Mouse (Mus musculus): ENCODE data around the gene Gm49711. TPM values are rescaled to one million over a fixed set of nuclear protein-coding genes. Genes with fewer than 3 reads are reported as not detected.
A peak's percentile ranks its signal among the peaks of the same experiment; 100 is the strongest.

Gene Gm49711
- polyA plus RNA-seq (2015; fragmentation: Nextera tagmentation; extraction: Ambion mirVana): 0.29 TPM in 1 of 2 replicates, not detected in the other

DNA sequence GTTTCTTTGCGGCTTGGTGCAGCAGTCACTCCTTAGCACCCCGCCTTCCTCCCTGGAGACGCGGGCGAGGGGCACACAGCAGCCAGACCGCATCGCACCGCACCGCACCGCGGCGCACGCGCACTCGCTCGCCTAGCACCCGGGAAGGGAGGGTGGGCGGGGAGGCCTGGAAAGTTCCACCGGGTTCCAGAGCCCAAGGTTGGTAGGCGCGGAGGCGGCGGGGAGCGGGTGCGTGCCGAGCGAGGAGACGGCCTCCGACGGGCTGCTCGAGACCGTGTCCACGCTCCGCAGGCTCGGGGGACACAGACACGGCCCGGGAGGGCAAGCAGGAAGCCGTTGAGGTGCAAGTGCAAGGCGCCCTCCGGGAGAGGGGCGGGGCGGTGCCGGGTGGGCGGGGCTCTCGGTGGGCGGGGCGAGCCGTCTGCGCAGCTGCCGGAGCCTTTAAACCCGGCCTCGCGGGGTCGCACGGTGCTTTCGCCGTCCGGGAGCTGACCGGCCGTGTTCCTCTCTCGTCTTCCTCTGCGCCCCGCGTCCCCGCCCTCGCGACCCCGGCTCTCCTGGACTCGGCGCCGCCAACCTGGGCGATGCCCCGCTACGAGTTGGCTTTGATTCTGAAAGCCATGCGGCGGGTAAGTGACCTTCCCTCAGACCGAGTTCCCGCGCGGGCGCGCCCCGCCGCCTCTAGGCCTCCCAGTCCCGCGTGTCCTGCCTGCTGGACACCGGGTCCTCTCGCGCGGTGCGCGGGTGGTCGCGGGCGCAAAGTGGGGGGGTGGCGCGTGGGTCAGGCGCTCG, at the start of gene Gm49711, which contains the start of the genes Mrps6 and Slc5a3:
Gene Gm49711 (plus strand): TSS at position 465 of the 792 bp plus-strand sequence.
Gene Mrps6 (plus strand): TSS at position 419 of the 792 bp plus-strand sequence.
Gene Slc5a3 (plus strand): TSS at position 471 of the 792 bp plus-strand sequence.
- ATAC-seq (replicated peaks; ENCODE audit: low FRiP score): peak; percentile 95
- Histone ChIP-seq H3K4me2 (peak within 1 kb of the TSS; percentile 81), H3K27me3 (no peaks in the 10 kb centered on the region), H3K4me1 (peaks cover 23% of the 10 kb centered on the region), H3K4me3 (replicated peaks) (peak within 1 kb of the TSS; percentile 95), H3K9ac (peak within 1 kb of the TSS; percentile 90), H3K9me3 (replicated peaks) (0 out of 2 replicates have a peak, but pooled peaks cover 5% of the 10 kb centered on the region), H3K36me3 (peaks cover 24% of the 10 kb centered on the region), H3K27ac (peak within 1 kb of the TSS; percentile 94)
- WGBS: under 1% methylated on average over 88 of the region's 99 CpGs

DNA sequence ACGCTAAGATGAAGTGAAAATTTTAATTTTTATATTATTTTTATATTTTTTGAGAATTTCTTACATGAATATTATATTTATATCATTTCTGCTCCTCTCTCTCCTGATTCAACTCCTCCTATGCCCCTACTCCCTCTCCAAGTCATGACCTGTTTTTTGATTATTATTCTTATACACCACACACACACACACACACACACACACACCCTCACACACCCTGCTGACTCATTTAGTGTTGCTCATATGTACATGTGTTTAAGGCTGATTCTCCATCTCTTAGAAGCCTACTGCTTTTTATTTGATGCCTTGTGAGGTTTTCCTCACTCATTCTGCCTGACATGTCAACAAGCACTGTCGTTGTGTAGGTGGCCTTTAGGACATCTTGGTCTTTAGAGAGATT, 48.5 kb upstream of the Gm49711 start:
- 94% methylated on average over 2 of the region's 2 CpGs for WGBS
- no peaks in the 10 kb centered on the region for H3K27me3 ChIP-seq
- no peak overlapping the region for H3K27ac ChIP-seq
- no peak overlapping the region for H3K4me2 ChIP-seq
- no peak for ATAC-seq (replicated peaks; ENCODE audit: low FRiP score)
- no peak overlapping the region for H3K9ac ChIP-seq
- H3K4me3 ChIP-seq (replicated peaks): no peak overlapping the region
- H3K4me1 ChIP-seq: 0 out of 2 replicates have a peak, but pooled peaks cover 9% of the 10 kb centered on the region
- H3K36me3 ChIP-seq: no peaks in the 10 kb centered on the region
- no peaks in the 10 kb centered on the region; the same call in 1 of the 2 replicates for H3K9me3 ChIP-seq (replicated peaks)

DNA sequence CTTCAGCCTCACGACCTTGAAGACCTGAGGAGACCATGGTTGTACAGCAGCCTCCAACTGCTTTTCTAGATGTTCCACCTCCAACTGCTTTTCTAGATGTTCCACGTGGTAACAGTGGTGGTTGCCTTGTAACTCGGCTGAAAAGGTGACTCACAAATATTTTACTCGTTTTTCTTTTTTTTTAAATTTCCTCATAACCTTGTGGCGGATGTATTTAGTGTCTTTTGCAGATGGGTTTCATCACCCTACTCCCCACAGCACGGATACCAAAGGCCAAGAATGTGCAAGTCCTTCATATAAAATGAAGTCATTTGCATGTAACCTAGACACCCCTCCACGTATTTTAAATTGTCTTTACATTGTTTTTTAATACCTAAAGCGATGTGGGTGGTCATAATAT, 41.3 kb upstream of the Gm49711 start:
- Histone ChIP-seq H3K4me3 (replicated peaks) (no peak overlapping the region), H3K27me3 (no peaks in the 10 kb centered on the region), H3K36me3 (no peaks in the 10 kb centered on the region), H3K9me3 (replicated peaks) (no peaks in the 10 kb centered on the region), H3K27ac (no peak overlapping the region), H3K4me1 (peaks cover 24% of the 10 kb centered on the region), H3K9ac (no peak overlapping the region), H3K4me2 (no peak overlapping the region)
- WGBS: 75% methylated on average over 8 of the region's 8 CpGs
- no peak for ATAC-seq (replicated peaks; ENCODE audit: low FRiP score)

DNA sequence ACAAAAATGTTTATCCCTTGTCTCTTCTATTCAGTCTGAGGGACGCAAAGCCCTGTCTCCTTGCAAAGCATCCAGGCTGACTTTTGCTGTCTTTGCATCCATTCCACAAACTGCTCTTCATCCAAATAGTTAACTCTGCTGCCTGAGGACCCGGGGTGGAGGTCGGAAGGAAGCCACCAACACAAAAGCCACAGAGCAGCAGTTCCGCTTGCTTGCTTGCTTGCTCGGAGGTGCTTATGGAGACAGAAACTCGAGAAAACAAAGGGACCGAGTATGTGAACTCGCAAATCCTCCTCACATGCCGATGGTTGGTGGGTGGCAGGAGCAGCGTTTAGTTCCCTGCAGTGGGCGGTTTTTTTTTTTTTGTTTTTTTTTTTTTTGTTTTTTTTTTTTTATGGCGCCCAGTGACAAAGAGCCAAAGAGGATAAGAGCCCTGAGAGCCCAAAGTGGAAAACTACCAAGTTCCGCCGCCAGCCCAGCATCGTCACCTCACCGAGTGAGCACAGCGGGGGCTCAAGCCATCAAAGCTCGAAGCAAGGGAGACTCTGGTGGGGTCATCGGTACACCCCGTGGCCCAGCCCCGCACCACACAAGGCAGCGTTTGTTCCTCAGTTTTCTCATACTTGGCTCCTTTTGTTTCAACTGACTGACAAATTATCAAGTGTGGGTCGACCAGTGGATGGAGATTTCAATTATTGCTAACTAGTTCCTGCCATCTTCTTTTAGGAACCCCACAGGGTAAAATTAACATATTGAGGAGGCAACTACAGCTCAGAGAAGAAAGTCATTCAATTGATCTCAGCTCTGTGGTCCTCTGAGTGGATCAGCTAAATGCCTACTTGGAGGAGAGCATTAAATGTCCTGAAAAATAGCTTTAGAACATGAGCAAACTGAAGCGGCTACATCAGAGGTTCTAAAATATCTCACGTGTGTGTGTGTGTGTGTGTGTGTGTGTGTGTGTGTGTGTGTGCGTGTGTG, 38.7 kb upstream of the Gm49711 start:
- 7% methylated on average over 26 of the region's 26 CpGs for WGBS
- peak; percentile 68; the same call in 1 of the 2 replicates for ATAC-seq (replicated peaks; ENCODE audit: low FRiP score)

DNA sequence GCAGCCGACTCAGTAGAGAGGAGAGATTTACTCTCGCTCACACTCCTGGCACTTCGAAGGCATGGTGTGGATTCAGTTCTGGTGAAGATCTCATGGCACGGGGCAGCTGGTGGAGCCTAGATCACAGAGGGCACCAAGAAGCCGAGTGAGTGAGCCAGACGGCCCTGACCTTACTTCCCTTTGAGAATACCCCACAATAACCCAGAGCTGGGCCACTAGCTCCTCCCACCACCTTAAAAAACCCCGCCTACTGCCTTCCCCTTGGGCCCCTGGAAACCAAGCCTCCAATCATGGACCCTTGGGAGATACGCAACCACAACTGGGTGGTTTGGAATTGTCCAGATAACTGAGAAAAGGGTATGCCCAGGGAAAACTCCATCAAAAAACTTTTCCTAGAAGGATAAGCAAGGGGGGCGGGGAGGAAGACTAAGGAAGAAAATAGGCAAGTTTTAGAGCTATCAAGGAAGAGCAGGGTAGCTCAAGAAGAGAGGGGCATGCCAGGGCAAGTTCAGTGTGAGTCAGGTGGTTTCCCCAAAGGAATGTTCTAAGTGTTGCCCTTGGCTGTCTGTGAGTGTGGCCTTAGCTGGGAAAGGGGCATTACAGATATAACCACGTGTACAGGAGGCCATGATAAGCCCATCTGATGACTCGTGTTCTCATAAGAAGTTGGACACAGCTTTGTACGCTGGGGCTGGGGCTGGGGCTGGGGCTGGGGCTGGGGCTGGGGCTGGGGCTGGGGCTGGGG, 36.3 kb upstream of the Gm49711 start:
- no peaks in the 10 kb centered on the region for H3K9me3 ChIP-seq (replicated peaks)

More for the DNA sequence above, 38.7 kb upstream of the Gm49711 start:
- Histone ChIP-seq H3K4me1 (peaks cover 18% of the 10 kb centered on the region), H3K9me3 (replicated peaks) (no peaks in the 10 kb centered on the region), H3K36me3 (no peaks in the 10 kb centered on the region), H3K27ac (peak overlapping the region; percentile 77), H3K4me2 (peak overlapping the region; percentile 68), H3K27me3 (no peaks in the 10 kb centered on the region), H3K4me3 (replicated peaks) (peak overlapping the region; percentile 43), H3K9ac (peak overlapping the region; percentile 48)

DNA sequence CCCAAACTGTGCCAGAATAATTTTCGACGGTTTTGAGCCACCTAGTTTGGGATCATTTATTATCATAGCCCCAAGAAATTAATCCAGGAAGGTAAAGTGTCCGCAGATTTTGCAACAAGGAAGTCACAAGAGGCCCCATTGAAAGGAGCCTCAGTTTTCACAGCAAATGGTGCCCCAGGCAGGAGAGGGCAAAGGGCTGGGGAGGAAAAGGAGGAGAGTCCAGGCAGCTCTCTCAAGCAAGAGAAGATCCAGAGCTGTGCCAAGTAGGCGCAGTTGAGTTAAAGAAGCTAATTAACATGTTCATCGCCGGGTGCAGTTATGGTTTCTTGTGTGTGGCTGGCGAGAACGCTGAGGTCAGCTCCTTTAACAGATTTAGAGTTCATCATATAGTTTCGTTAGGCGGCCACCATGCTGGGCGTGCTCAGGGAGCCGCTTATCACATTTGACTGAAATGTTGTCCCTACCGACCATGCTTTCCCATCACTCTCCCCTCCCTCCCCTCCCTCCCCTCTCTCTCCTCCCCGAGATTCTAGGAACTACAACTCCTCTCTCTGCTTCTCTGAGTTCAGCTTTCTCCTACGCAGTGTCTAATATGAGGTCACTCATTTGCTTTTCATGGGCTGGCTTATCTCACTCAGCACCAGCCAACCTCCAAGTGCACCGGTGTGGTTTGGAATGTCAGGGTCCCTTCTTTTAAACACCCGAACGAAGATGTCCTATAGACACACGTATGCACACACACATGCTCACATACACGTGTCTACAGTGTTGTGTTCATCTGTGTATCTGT, 35.4 kb upstream of the Gm49711 start:
- 76% methylated on average over 20 of the region's 20 CpGs for WGBS
- H3K4me1 ChIP-seq: peaks cover 18% of the 10 kb centered on the region
- H3K27me3 ChIP-seq: no peaks in the 10 kb centered on the region
- H3K4me3 ChIP-seq (replicated peaks): no peak overlapping the region
- H3K27ac ChIP-seq: no peak overlapping the region
- H3K9ac ChIP-seq: no peak overlapping the region
- no peak for ATAC-seq (replicated peaks; ENCODE audit: low FRiP score)
- H3K4me2 ChIP-seq: no peak overlapping the region
- H3K9me3 ChIP-seq (replicated peaks): no peaks in the 10 kb centered on the region
- no peaks in the 10 kb centered on the region for H3K36me3 ChIP-seq

More for the DNA sequence above, 36.3 kb upstream of the Gm49711 start:
- peaks cover 18% of the 10 kb centered on the region for H3K4me1 ChIP-seq
- H3K27ac ChIP-seq: no peak overlapping the region
- H3K36me3 ChIP-seq: no peaks in the 10 kb centered on the region
- no peak for ATAC-seq (replicated peaks; ENCODE audit: low FRiP score)
- H3K9ac ChIP-seq: no peak overlapping the region
- H3K27me3 ChIP-seq: no peaks in the 10 kb centered on the region
- H3K4me2 ChIP-seq: no peak overlapping the region
- WGBS: 81% methylated on average over 12 of the region's 12 CpGs
- H3K4me3 ChIP-seq (replicated peaks): no peak overlapping the region

DNA sequence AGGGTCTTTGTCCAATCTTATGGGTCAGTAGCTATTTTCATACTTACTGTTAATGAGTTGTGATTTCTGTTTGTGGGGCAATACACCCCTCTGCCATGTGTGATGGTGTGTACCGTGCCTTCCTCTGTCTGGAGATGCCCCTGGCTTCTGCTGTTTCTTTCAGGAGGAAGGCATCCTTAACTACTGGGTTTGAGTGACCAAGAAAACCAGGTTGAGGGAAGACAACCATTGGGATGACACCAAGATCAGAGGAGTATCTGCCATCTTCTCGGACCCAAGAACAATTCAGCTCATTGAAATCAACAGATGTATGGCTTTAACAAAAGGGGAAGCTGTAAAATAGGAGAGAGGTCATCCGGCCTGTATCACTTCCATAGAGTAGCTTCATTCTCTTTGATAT, 24.8 kb upstream of the Gm49711 start:
- Histone ChIP-seq H3K36me3 (no peaks in the 10 kb centered on the region), H3K27me3 (no peaks in the 10 kb centered on the region), H3K4me2 (no peak overlapping the region), H3K9me3 (replicated peaks) (no peaks in the 10 kb centered on the region), H3K4me3 (replicated peaks) (no peak overlapping the region), H3K4me1 (no peaks in the 10 kb centered on the region), H3K27ac (no peak overlapping the region), H3K9ac (no peak overlapping the region)
- 87% methylated on average over 3 of the region's 3 CpGs for whole genome bisulfite sequencing
- ATAC-seq (replicated peaks; ENCODE audit: low FRiP score): no peak

DNA sequence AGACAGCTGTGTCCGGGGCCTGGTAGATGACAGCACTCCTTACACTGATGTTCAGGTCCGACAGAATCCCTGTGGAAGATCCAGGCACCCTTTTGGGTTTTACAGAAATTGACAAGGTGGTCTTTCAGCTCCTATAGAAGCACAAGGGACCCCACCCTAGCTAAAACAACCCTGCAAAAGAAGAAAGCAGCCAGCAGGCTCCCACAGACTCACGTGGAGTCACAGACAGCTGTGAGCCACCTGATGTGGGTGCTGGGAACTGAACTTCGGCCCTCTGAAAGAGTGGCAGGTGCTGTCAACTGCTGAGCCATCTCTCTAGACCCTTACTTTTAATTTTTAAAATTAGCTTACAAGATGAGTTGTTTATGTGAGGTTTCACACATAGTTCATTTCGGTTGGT, 23.4 kb upstream of the Gm49711 start:
- WGBS: 79% methylated on average over 5 of the region's 5 CpGs
- Histone ChIP-seq H3K4me2 (no peak overlapping the region), H3K4me1 (no peaks in the 10 kb centered on the region), H3K9me3 (replicated peaks) (no peaks in the 10 kb centered on the region), H3K4me3 (replicated peaks) (no peak overlapping the region), H3K27ac (no peak overlapping the region), H3K36me3 (no peaks in the 10 kb centered on the region), H3K9ac (no peak overlapping the region), H3K27me3 (no peaks in the 10 kb centered on the region)
- ATAC-seq (replicated peaks; ENCODE audit: low FRiP score): no peak

DNA sequence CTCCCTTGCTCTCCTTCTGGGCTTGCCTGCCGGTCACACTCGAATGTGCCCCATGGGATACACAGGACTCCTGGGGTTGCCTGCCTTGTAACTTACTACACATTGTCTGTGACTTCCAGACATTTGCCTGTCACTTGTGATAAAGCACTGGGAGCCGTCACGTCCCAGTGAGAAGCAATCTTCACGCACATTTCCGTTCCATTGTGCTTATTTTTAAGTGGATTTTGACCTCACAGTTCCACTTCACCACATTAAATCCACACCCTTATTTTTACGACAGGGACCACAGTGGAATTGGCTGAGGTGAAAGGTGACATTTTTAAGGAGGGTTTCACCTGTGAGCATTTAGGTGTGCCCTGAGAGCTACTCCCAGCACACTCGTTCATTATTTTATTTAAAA, 21.4 kb upstream of the Gm49711 start:
- Histone ChIP-seq H3K9ac (no peak overlapping the region), H3K4me1 (no peaks in the 10 kb centered on the region), H3K4me3 (replicated peaks) (no peak overlapping the region), H3K27me3 (no peaks in the 10 kb centered on the region), H3K36me3 (no peaks in the 10 kb centered on the region), H3K4me2 (no peak overlapping the region), H3K9me3 (replicated peaks) (no peaks in the 10 kb centered on the region), H3K27ac (no peak overlapping the region)
- 47% methylated on average over 8 of the region's 8 CpGs for WGBS
- no peak for ATAC-seq (replicated peaks; ENCODE audit: low FRiP score)

DNA sequence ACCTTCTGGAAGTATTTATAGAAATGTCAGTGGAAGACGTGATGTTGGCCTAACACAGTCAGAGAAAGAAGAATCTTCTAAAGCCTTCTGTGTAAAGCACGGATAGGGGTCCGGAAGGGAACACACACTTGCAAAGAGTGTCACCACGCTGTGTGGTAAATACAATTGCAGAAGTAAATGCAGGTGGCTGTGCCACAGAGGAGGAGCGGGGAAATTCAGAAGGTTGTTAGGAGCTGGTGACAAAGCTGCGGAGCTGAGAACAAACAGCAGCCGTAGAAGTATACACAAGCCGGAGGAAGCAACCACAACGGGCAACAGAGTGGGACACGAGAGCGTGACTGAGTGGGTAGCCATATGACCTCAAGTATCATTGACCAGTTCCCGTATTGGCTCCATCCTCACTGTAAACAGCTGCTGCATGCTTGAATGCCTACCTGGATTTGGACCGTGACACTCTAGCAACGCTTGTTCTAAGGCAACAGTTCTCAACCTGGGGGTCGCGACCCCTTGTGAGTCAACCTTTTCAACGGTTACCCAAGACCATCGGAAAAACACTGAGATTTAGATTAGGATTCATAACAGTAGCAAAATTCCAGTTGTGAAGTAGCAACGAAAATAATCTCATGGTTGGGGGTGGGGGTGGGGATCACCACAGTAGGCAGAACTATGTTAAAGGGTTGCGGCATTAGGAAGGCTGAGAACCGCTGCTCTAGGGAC, 20.1 kb upstream of the Gm49711 start:
- no peaks in the 10 kb centered on the region for H3K36me3 ChIP-seq
- H3K27ac ChIP-seq: no peak overlapping the region
- 0 out of 2 replicates have a peak, but pooled peaks have one; percentile 40 for ATAC-seq (replicated peaks; ENCODE audit: low FRiP score)
- H3K9me3 ChIP-seq (replicated peaks): no peaks in the 10 kb centered on the region
- no peak overlapping the region for H3K9ac ChIP-seq
- H3K4me3 ChIP-seq (replicated peaks): no peak overlapping the region
- no peaks in the 10 kb centered on the region for H3K4me1 ChIP-seq
- WGBS: 77% methylated on average over 21 of the region's 21 CpGs
- no peak overlapping the region for H3K4me2 ChIP-seq
- no peaks in the 10 kb centered on the region for H3K27me3 ChIP-seq
